Mouse (Mus musculus): ENCODE data around the gene Cyp4a29. TPM values are rescaled to one million over a fixed set of nuclear protein-coding genes. Genes with fewer than 3 reads are reported as not detected.
"Not testable (repeated sequence)": the region's sequence is repeated elsewhere in the genome, so short reads cannot be mapped to it uniquely, and the experiment has no call there.

The Cyp4a29 gene
- polyA plus RNA-seq (2015; fragmentation: Nextera tagmentation; extraction: Ambion mirVana): not detected in 2 replicates

DNA sequence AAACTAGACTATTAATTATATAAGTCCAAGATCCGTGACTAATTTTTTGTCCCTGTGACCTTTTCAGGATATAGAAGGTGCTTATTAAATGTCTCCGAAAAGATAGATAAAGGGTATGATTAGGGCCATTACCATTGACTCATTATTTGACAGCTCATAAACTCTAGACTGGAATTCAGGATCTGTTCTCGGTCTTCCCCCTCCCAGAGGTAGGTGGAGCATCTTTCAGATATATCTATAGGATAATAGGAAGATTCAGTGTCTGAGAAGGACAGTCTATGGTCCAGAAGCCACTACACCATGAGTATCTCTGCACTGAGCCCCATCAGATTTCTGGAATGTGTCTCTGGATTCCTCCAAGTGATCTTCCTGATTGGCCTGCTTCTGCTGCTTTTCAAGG lies at the start of gene Cyp4a29:
Gene Cyp4a29, plus strand, starts transcription at position 301 of the 400 bp plus-strand sequence.
- Histone ChIP-seq H3K27me3 (replicated peaks) (no peaks in the 10 kb centered on the region), H3K9me3 (no peaks in the 10 kb centered on the region), H3K36me3 (no peaks in the 10 kb centered on the region), H3K4me1 (replicated peaks) (no peaks in the 10 kb centered on the region), H3K4me3 (replicated peaks) (no peak within 1 kb of the TSS), H3K27ac (no peak within 1 kb of the TSS), H3K9ac (no peak within 1 kb of the TSS), H3K4me2 (replicated peaks) (no peak within 1 kb of the TSS)
- WGBS: 75% methylated on average over 3 of the region's 3 CpGs
- ATAC-seq: no peak

DNA sequence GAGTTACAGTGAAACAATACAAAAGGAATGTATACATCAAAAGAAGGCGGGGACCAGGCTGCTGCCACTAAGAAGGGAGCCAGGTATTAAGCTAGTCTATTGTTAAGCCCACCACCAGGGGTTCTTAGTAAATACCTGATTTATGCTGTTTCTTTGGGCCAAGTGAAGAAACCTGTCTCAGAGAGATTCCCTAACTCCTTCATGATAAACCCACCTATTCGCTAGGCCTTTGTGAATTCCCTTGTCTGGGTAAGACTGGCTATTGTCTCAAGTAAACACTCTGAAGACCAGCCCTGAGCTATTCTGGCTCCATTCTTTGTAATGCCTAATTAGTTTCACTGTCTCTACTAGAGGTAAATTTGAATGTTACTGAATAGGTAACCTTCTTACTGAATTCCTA lies 9.0 kb upstream of the Cyp4a29 start:
- not testable (repeated sequence) for H3K9ac ChIP-seq; H3K27me3 ChIP-seq (replicated peaks); H3K4me1 ChIP-seq (replicated peaks); H3K27ac ChIP-seq; H3K4me3 ChIP-seq (replicated peaks); ATAC-seq; H3K36me3 ChIP-seq; H3K9me3 ChIP-seq; H3K4me2 ChIP-seq (replicated peaks)
- 89% methylated on average over 2 of the region's 2 CpGs for WGBS

DNA sequence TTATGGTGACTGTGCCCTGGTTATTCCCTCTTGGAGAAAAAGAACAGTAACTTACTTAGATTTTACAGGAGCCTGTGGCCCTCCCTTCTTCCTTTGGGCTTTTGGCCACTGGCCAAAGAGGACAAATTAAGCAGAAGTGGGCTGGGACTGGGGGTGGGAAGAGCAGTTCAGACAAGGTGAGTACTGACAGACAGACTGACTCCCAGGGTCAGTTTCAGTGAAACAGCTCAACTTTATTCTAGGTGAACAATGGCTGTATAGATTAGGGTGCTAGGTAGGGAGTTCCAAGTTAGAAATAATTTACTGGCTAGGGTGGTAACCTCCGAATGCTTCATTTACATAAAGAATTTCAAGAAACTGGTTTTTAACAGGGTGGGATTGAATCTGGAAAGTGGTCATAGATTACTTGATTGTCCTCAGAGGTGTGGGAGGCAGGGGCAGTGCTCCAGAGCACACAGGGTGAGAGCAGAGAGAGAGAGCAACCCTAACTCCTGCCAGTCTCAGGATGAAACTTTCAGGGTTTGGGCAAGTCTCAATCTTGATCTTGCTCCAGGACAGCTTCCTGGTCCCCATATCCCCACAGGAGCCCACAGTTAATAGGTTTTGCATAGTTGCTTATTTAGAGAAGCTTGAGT lies 5.3 kb upstream of the Cyp4a29 start:
- H3K27ac ChIP-seq: no peak overlapping the region
- H3K4me1 ChIP-seq (replicated peaks): no peaks in the 10 kb centered on the region
- 61% methylated on average over 1 of the region's 1 CpGs for WGBS
- no peaks in the 10 kb centered on the region for H3K9me3 ChIP-seq
- no peaks in the 10 kb centered on the region for H3K36me3 ChIP-seq
- H3K4me2 ChIP-seq (replicated peaks): no peak overlapping the region
- H3K4me3 ChIP-seq (replicated peaks): no peak overlapping the region
- 0 out of 2 replicates have a peak, but pooled peaks have one; percentile 49 for ATAC-seq
- no peak overlapping the region for H3K9ac ChIP-seq
- H3K27me3 ChIP-seq (replicated peaks): no peaks in the 10 kb centered on the region

DNA sequence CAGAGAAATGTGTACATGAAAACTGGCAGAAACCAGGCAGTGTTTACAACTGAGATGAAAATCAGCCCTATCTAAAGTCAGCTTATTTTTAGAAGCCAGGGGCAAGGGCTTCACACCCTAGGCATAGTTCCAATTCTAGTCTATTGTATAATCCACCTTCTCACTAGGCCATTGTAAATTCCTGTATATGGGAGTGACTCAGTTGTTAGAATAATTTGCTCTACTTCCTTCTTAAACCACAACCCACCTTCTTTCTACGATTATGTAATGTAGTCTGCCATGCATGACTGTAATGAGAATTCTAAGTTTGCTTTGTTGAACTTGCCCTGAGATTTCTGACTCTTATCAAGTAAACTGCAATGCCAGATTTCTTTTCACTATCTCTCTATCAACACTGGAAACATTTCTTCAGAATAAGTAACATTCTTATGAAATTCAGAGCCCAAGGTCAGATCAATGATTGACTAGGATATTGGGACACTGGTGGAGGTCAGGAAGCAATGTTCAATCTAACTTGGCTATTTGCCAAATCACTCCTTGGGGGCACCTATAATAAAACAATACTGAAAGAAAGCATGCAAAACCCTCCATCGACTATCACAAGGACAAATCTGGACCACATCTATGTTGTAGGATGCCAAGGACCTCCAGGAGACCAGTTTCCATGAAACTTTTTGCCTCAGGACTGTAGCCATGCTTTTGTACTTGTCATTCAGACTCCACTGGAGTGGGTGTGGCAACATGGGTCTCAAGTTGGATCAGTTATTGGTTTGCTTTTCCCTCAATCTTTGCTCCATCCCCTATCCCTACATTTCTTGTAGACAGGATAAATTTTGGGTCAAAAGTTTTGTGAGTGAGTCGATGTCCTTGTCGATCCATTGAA lies 23.0 kb downstream of the Cyp4a29 start:
- not testable (repeated sequence) for H3K27ac ChIP-seq; H3K4me2 ChIP-seq (replicated peaks); H3K36me3 ChIP-seq; H3K4me1 ChIP-seq (replicated peaks); H3K4me3 ChIP-seq (replicated peaks); H3K9me3 ChIP-seq; H3K27me3 ChIP-seq (replicated peaks); H3K9ac ChIP-seq
- peak; percentile 92 for ATAC-seq
- WGBS: 77% methylated on average over 3 of the region's 4 CpGs

DNA sequence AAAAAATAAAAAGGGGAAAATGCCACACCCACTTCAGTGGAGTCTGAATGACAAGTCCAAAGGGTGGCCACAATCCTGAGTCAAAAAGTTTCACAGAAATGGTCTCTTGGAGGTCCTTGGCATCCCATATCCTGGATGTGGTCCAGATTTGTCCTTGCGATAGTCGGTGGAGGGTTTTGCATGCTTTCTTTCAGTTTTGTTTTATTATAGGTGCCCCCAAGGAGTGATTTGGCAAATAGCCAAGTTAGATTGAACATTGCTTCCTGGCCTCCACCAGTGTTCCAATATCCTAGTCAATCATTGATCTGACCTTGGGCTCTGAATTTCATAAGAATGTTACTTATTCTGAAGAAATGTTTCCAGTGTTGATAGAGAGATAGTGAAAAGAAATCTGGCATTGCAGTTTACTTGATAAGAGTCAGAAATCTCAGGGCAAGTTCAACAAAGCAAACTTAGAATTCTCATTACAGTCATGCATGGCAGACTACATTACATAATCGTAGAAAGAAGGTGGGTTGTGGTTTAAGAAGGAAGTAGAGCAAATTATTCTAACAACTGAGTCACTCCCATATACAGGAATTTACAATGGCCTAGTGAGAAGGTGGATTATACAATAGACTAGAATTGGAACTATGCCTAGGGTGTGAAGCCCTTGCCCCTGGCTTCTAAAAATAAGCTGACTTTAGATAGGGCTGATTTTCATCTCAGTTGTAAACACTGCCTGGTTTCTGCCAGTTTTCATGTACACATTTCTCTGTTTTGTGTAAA lies 36.5 kb downstream of the Cyp4a29 start:
- H3K27ac ChIP-seq; H3K4me2 ChIP-seq (replicated peaks); H3K4me3 ChIP-seq (replicated peaks); H3K27me3 ChIP-seq (replicated peaks); H3K9ac ChIP-seq; H3K36me3 ChIP-seq; H3K9me3 ChIP-seq; H3K4me1 ChIP-seq (replicated peaks): not testable (repeated sequence)
- ATAC-seq: peak; percentile 90
- 30% methylated on average over 2 of the region's 3 CpGs for WGBS

DNA sequence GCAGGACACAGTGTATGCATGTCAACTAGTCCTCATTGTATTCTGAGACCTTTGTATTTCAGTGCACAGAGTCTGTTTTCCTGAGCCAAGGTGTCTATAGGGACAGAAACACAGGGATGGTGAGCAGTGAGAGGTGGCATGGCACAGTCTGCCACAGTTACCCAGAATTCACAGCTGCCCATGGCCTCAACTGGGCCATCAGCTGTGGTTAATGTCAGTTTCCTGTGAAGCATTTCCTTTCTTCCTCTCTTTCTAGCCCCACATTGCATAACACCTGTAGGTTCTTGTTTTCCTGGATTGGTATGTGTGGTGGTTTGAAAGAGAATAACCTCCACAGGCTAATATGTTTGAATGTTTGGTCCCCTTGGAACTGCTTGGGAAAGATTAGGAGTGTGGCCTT lies 38.5 kb downstream of the Cyp4a29 start:
- peak overlapping the region; percentile 54; the same call in 1 of the 2 replicates for H3K4me2 ChIP-seq (replicated peaks)
- H3K4me1 ChIP-seq (replicated peaks): no peaks in the 10 kb centered on the region
- no peaks in the 10 kb centered on the region for H3K36me3 ChIP-seq
- no peaks in the 10 kb centered on the region for H3K27me3 ChIP-seq (replicated peaks)
- no peak for ATAC-seq
- no peak overlapping the region for H3K27ac ChIP-seq
- no peak overlapping the region for H3K9ac ChIP-seq
- no peak overlapping the region for H3K4me3 ChIP-seq (replicated peaks)
- no peaks in the 10 kb centered on the region for H3K9me3 ChIP-seq

DNA sequence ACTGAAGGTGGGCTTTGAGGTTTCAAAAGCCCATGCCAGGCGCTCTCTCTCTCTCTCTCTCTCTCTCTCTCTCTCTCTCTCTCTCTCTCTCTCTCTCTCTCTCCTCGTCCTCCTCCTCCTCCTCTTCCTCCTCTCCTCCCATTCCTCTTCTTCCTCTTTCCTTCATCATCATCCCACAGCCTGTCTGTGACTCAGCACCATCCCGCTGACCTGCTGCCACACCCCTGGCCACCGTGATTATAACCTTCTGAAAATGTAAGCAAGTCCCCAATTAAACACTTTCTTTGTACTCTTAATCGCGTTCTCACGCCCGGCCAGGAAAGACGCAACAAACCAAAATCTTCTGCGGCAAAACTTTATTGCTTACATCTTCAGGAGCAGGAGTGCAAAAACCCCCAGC lies 38.9 kb downstream of the Cyp4a29 start:
- not testable (repeated sequence) for H3K27ac ChIP-seq; ATAC-seq; H3K9ac ChIP-seq; H3K27me3 ChIP-seq (replicated peaks); H3K36me3 ChIP-seq; H3K4me1 ChIP-seq (replicated peaks); H3K9me3 ChIP-seq
- peak overlapping the region; percentile 54 for H3K4me2 ChIP-seq (replicated peaks)
- H3K4me3 ChIP-seq (replicated peaks): peak overlapping the region; percentile 18
- WGBS: 12% methylated on average over 10 of the region's 10 CpGs

DNA sequence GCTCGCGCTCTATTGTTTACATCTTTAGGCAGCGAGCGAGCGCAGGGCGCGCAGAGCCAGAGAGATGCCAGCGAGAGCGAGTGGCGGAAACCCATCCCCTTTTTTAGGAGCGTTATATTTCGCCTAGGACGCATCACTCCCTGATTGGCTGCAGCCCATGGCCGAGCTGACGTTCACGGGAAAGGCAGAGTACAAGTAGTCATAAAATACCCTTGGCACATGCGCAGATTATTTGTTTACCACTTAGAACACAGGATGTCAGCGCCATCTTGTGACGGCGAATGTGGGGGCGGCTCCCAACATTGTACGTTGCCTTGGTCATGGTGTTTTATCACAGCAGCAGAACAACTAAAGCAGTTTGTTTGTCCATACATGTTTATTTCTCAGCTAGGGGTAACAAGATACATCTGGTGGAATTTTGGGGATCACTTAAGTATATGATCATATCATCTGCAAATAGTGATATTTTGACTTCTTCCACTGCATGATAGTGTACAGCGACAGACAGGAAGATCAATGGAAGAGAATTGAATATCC lies 39.4 kb downstream of the Cyp4a29 start:
- ATAC-seq: peak; percentile 11
- 18% methylated on average over 20 of the region's 23 CpGs for WGBS
- Histone ChIP-seq H3K4me2 (replicated peaks) (peak overlapping the region; percentile 54), H3K4me3 (replicated peaks) (peak overlapping the region; percentile 18)
- H3K27ac ChIP-seq; H3K27me3 ChIP-seq (replicated peaks); H3K9me3 ChIP-seq; H3K9ac ChIP-seq; H3K4me1 ChIP-seq (replicated peaks); H3K36me3 ChIP-seq: not testable (repeated sequence)

DNA sequence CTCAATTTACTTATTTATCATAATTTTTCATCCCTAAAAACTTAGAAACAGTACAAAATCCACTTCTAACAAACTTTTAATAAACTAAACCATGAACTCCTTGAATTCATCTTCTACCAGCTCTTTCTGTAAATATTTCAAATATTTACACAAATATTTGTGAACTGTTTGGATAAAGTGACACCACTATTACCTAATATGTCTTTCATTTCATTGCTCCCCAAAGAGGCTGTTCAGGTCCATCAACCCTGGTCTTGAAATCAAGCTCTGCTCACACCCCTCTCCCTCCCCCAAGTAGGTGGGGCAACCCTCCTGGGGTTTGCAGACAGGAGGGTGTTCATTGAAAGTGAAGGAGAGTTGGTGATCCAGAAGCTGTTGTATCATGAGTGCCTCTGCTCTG lies 56.9 kb downstream of the Cyp4a29 start, which contains the start of gene Cyp4a12a:
Gene Cyp4a12a, plus strand, starts transcription at position 301 of the 400 bp plus-strand sequence.
- H3K27ac ChIP-seq; H3K4me3 ChIP-seq (replicated peaks); H3K27me3 ChIP-seq (replicated peaks); H3K9ac ChIP-seq; H3K36me3 ChIP-seq; H3K4me2 ChIP-seq (replicated peaks); ATAC-seq; H3K9me3 ChIP-seq; H3K4me1 ChIP-seq (replicated peaks): not testable (repeated sequence)

Other genes starting within 250 kb of the Cyp4a29 start
- 8.9 and 9.8 TPM in 2 replicates for gene Stil, start 241.9 kb upstream of the Cyp4a29 start, polyA plus RNA-seq (2015; fragmentation: Nextera tagmentation; extraction: Ambion mirVana)
- gene Tal1, start 185.7 kb upstream of the Cyp4a29 start, polyA plus RNA-seq (2015; fragmentation: Nextera tagmentation; extraction: Ambion mirVana): 0.78 and 0.98 TPM in 2 replicates
- 133 and 159 TPM in 2 replicates for gene Pdzk1ip1, start 153.4 kb upstream of the Cyp4a29 start, polyA plus RNA-seq (2015; fragmentation: Nextera tagmentation; extraction: Ambion mirVana)
- 0.25 and 0.34 TPM in 2 replicates for gene Cyp4x1, start 107.8 kb upstream of the Cyp4a29 start, polyA plus RNA-seq (2015; fragmentation: Nextera tagmentation; extraction: Ambion mirVana)
- 0.08 TPM in 1 of 2 replicates, not detected in the other for gene Cyp4a12a, start 57.0 kb downstream of the Cyp4a29 start, polyA plus RNA-seq (2015; fragmentation: Nextera tagmentation; extraction: Ambion mirVana)
- not detected in 2 replicates for gene Cyp4a12b, start 169.5 kb downstream of the Cyp4a29 start, polyA plus RNA-seq (2015; fragmentation: Nextera tagmentation; extraction: Ambion mirVana)
- not detected in 2 replicates for gene Cyp4a30b, start 210.5 kb downstream of the Cyp4a29 start, polyA plus RNA-seq (2015; fragmentation: Nextera tagmentation; extraction: Ambion mirVana)

Measured in intestine, embryonic 15.5 days (tissue).